Mouse (Mus musculus) adrenal gland, adult 18-20 months (tissue): Measurements from ENCODE around the gene Eid2. TPM values are rescaled to one million over a fixed set of nuclear protein-coding genes. Genes with fewer than 3 reads are reported as not detected.

Experiments
- DNase-seq, 2 experiments: peaks; one replicate each; pipeline ENCODE4 v3.0.0; 2021 to 2022; ENCODE audit warnings: low spot score in 2 of 2
- total RNA-seq, 2 experiments: library from RNA; stranded (reverse); gene quantifications; 1 replicate in 1 of 2; 2 replicates in 1 of 2; pipeline ENCODE4 v1.2.3; 2021

The Eid2 gene
- total RNA-seq, 2 experiments from 2014 or later = 22.3 to 27.8 TPM

GRCm38 (mm10) chr7:28290638-28291590 is 23.2 kb downstream of the Eid2 start, which contains the start of gene Selenov:
Gene Selenov, minus strand, starts transcription at chr7:28291186.
- DNase-seq = no peak

- DNase-seq = peak; percentile 49 to 57
Observed at GRCm38 (mm10) chr7:28294481-28294880, 26.8 kb downstream of the Eid2 start.

- DNase-seq = no peak
Observed at GRCm38 (mm10) chr7:28298837-28299625, 31.4 kb downstream of the Eid2 start.

GRCm38 (mm10) chr7:28301616-28302433 is 34.1 kb downstream of the Eid2 start, which contains the start of gene Dll3:
Gene Dll3, minus strand, starts transcription at chr7:28302238.
- peak in 1 of 2 experiments; percentile 45 for DNase-seq

GRCm38 (mm10) chr7:28305641-28306040 is 38.0 kb downstream of the Eid2 start:
- no peak for DNase-seq

GRCm38 (mm10) chr7:28306216-28306615 is 38.5 kb downstream of the Eid2 start:
- DNase-seq = no peak

GRCm38 (mm10) chr7:28309737-28310136 is 42.1 kb downstream of the Eid2 start:
- DNase-seq = no peak

- no peak for DNase-seq
Observed at GRCm38 (mm10) chr7:28311151-28311925, 43.7 kb downstream of the Eid2 start.

GRCm38 (mm10) chr7:28311926-28312543 is 44.4 kb downstream of the Eid2 start, which contains the start of gene Timm50:
Gene Timm50, minus strand, starts transcription at chr7:28312072.
- DNase-seq = peak; percentile 98 to 99

- no peak for DNase-seq
Observed at GRCm38 (mm10) chr7:28318036-28318435, 50.4 kb downstream of the Eid2 start.

- no peak for DNase-seq
Observed at GRCm38 (mm10) chr7:28318714-28319113, 51.0 kb downstream of the Eid2 start.

Other genes starting within 250 kb of the Eid2 start
- gene Psmc4, start 217.8 kb upstream of the Eid2 start, total RNA-seq = 100 to 1,000 TPM; 161 to 166 TPM
- gene Fcgbp, start 196.6 kb upstream of the Eid2 start, total RNA-seq = not detected
- gene 9530053A07Rik, start 138.4 kb upstream of the Eid2 start, total RNA-seq = not detected
- 100 to 1,000 TPM in 1 of 2 experiments, 10 to 100 TPM in 1; 98.0 to 114 TPM for gene Fbl, start 98.2 kb upstream of the Eid2 start, total RNA-seq
- 10 to 100 TPM; 21.3 to 22.9 TPM for gene Dyrk1b, start 88.4 kb upstream of the Eid2 start, total RNA-seq
- gene Eid2b, start 9.9 kb downstream of the Eid2 start, total RNA-seq = 10 to 100 TPM in 1 of 2 experiments, 1 to 10 TPM in 1; 9.4 to 10.1 TPM
- gene Selenov, start 23.3 kb downstream of the Eid2 start, total RNA-seq = not detected
- gene Dll3, start 34.4 kb downstream of the Eid2 start, total RNA-seq = under 1 TPM in 1 of 2 experiments, not detected in 1; 0.35 TPM
- gene Timm50, start 44.2 kb downstream of the Eid2 start, total RNA-seq = 10 to 100 TPM; 72.4 to 98.0 TPM
- gene Supt5, start 70.9 kb downstream of the Eid2 start, total RNA-seq = 100 to 1,000 TPM; 143 to 193 TPM
- 100 to 1,000 TPM; 983 to 986 TPM for gene Rps16, start 82.8 kb downstream of the Eid2 start, total RNA-seq
- 10 to 100 TPM; 14.4 to 22.2 TPM for gene Plekhg2, start 104.7 kb downstream of the Eid2 start, total RNA-seq
- gene Zfp36, start 112.4 kb downstream of the Eid2 start, total RNA-seq = 10 to 100 TPM; 15.5 to 16.5 TPM
- 10 to 100 TPM; 36.9 to 37.0 TPM for gene Med29, start 124.8 kb downstream of the Eid2 start, total RNA-seq
- gene Paf1, start 125.1 kb downstream of the Eid2 start, total RNA-seq = 10 to 100 TPM; 76.7 to 86.6 TPM
- 1 to 10 TPM; 8.0 to 9.5 TPM for gene Gmfg, start 169.6 kb downstream of the Eid2 start, total RNA-seq
- gene Lrfn1, start 184.1 kb downstream of the Eid2 start, total RNA-seq = 10 to 100 TPM; 10.7 to 13.1 TPM
- not detected for gene Ifnl2, start 242.6 kb downstream of the Eid2 start, total RNA-seq